Mouse (Mus musculus) CH12.LX (cell line): Measurements from ENCODE around the gene Necab3.

ENCODE experiments used
- CHD2 ChIP-seq: IDR thresholded peaks from 2 replicates; pipeline ENCODE4 v1.6.1; 2011; ENCODE audit warnings: low read length, improper control_type of control experiment
- CTCF ChIP-seq, 2 experiments: IDR thresholded peaks in 1 of 2; conservative IDR thresholded peaks in 1 of 2; 2 replicates each; pipeline ENCODE4 v1.5.1; 2011 to 2012; ENCODE audit warnings: low read depth in 2 of 2, low read length in 2 of 2, improper control_type of control experiment in 1 of 2, inconsistent platforms in 1 of 2, mild to moderate bottlenecking in 1 of 2, moderate library complexity in 1 of 2
- E2F4 ChIP-seq: IDR thresholded peaks from 2 replicates; pipeline ENCODE4 v1.6.1; 2011; ENCODE audit warnings: low read depth, low read length, improper control_type of control experiment; ENCODE audit not compliant: insufficient replicate concordance
- EP300 ChIP-seq: IDR thresholded peaks from 2 replicates; pipeline ENCODE4 v1.6.1; 2011; ENCODE audit warnings: low read length, improper control_type of control experiment
- HCFC1 ChIP-seq: IDR thresholded peaks from 2 replicates; pipeline ENCODE4 v1.6.1; 2012; ENCODE audit warnings: low read depth, mild to moderate bottlenecking, inconsistent platforms, low read length, improper control_type of control experiment
- IRF4 ChIP-seq: IDR thresholded peaks from 2 replicates; pipeline ENCODE4 v1.6.1; 2014; ENCODE audit warnings: low read depth, mild to moderate bottlenecking, inconsistent platforms, low read length, improper control_type of control experiment
- JUN ChIP-seq: IDR thresholded peaks from 2 replicates; pipeline ENCODE4 v1.6.1; 2011; ENCODE audit warnings: low read depth, mild to moderate bottlenecking, low read length, improper control_type of control experiment, moderate library complexity; ENCODE audit not compliant: insufficient read depth
- NELFE ChIP-seq: IDR thresholded peaks from 2 replicates; pipeline ENCODE4 v1.6.1; 2011; ENCODE audit warnings: low read depth, low read length, improper control_type of control experiment
- NRF1 ChIP-seq: IDR thresholded peaks from 2 replicates; pipeline ENCODE4 v1.6.1; 2014; ENCODE audit warnings: low read depth, mild to moderate bottlenecking, inconsistent platforms, low read length, improper control_type of control experiment, moderate library complexity
- POLR2A ChIP-seq: IDR thresholded peaks from 2 replicates; pipeline ENCODE4 v1.6.1; 2011; ENCODE audit warnings: low read depth, mild to moderate bottlenecking, improper control_type of control experiment, low read length
- POLR2AphosphoS2 ChIP-seq: IDR thresholded peaks from 2 replicates; pipeline ENCODE4 v1.6.1; 2011; ENCODE audit warnings: low read depth, low read length, improper control_type of control experiment
- ZC3H11A ChIP-seq: IDR thresholded peaks from 2 replicates; pipeline ENCODE4 v1.6.1; 2012; ENCODE audit warnings: low read depth, mild to moderate bottlenecking, inconsistent platforms, low read length, improper control_type of control experiment
- ZKSCAN1 ChIP-seq: IDR thresholded peaks from 2 replicates; pipeline ENCODE4 v1.6.1; 2012; ENCODE audit warnings: low read depth, inconsistent platforms, low read length, improper control_type of control experiment, borderline replicate concordance
- ZNF384 ChIP-seq: IDR thresholded peaks from 2 replicates; pipeline ENCODE4 v1.6.1; 2012; ENCODE audit warnings: low read depth, low read length, improper control_type of control experiment, inconsistent platforms

- TF ChIP-seq NELFE (no peak), HCFC1 (no peak), EP300 (no peak), POLR2AphosphoS2 (no peak), ZKSCAN1 (no peak), ZC3H11A (no peak), CTCF (conservative IDR thresholded peaks at IDR 0.05 in 1 of 2, IDR thresholded peaks at IDR 0.05 in 1 of 2; ENCODE audit: low read depth in 2 of 2, low read length in 2 of 2) (no peak), E2F4 (no peak), JUN (no peak), POLR2A (no peak), NRF1 (no peak), ZNF384 (no peak), IRF4 (no peak), CHD2 (no peak)
Observed at GRCm38 (mm10) chr2:154499717-154500247, 58.9 kb downstream of the Necab3 start.
